Mouse (Mus musculus) adrenal gland, adult 8-10 months (tissue): ENCODE measurements around the gene Ddb2. TPM values are rescaled to one million over a fixed set of nuclear protein-coding genes. Genes with fewer than 3 reads are reported as not detected.
"Not testable (repeated sequence)": the region's sequence is repeated elsewhere in the genome, so short reads cannot be mapped to it uniquely, and the experiment has no call there.

Source experiments
- DNase-seq: peaks from one replicate; pipeline ENCODE4 v3.0.0; 2022
- total RNA-seq, 4 experiments: library from RNA; stranded (reverse); gene quantifications; 2 replicates each; pipeline ENCODE4 v1.2.4; 2022

Gene Ddb2
- total RNA-seq, 4 experiments from 2014 or later, result 8.4 to 22.9 (median 17.1) TPM

DNA sequence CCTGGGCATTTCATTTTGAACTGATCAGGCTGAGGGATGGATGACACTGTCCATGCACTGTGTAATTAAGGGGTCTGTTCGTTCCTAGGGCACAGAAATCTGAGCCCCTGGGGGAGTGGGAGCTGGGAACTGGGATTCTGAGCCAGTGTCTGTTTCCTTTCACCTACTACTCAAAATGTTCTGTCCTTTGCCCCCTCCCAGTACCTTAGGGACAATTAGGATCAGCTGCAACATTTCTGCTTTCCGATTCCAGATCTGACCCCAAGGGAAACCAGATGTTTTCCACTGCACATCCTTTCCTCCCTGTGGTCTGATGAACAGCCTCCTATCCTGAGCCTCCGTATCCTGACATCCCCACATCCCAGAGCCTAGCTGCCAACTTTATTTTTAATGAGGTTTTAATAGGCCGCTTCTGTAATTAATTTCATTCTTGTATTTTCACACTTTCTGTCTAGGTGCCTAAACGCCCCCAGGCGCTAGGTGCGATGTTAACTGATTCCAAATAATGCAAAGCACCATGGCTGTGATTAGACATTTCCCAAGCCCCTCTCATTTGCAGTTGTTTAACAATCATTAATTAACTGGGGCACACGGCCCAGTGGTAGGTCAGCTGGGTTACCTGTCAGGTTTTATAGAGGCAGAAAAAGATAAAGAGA is 18.1 kb upstream of the Ddb2 start:
- DNase-seq, result no peak

DNA sequence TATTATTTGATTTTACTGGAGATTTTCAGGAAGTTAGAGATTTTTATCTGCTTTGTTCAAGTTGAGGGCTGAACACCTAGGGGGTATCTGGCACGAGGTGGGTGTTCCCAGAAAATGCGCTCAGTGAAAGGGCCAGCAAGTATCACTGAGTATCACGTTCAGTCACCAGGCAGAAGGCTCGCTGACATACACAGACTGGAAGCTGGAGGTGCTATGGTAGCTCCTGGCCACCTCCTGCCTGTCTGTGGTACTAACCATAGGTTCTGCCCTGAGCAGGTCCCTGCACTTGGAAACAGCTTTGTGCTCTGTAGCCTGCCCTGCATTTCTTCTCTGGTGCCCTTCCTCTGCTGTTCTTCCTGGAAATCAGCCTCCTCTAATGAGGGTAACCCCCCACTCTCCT is 15.7 kb upstream of the Ddb2 start:
- no peak for DNase-seq

GRCm38 (mm10) chr2:91252001-91252400 is 15.2 kb upstream of the Ddb2 start:
- DNase-seq, result no peak

GRCm38 (mm10) chr2:91248366-91248765 is 11.6 kb upstream of the Ddb2 start:
- DNase-seq, result no peak

- no peak for DNase-seq
Measured at GRCm38 (mm10) chr2:91244557-91245228, 7.9 kb upstream of the Ddb2 start.

DNA sequence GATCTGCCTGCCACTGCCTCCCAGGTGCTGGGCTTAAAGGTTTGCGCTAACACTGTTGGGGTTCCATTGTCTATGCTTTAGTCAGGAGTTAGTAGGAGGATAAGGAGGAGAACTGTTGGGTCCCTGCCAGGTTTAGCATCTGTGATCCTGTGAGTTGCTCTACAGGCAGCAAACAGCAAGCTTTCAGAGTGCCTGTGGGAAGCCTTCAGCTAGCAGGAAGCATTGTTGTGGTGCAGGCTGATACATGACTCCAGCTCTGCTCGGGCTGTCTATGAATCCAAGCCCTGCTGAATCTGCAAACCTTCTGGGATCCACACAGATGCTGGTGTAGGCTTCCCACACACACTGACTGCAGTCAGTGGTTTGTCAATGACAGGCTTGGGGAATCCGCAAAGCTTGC is 6.6 kb upstream of the Ddb2 start:
- DNase-seq, result no peak

DNA sequence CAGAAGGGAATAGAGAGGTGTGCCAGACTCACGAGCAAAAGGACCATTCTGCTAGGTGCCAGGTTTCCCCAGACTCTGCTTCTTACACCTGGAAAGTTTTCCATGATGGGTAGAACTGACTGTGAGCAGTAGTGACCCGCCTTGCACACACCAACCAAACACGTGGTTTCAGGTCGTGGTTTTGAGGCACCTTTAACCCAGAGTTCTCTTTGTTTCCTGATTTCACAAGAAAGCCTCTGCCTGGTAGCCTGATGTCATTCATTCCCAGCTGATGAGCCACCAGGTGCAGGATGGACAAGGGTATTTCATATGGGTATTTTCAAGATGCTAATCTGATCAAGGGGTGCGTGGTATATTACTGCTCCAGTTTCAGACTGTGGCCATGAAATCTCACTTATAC is 5.8 kb upstream of the Ddb2 start:
- no peak for DNase-seq

DNA sequence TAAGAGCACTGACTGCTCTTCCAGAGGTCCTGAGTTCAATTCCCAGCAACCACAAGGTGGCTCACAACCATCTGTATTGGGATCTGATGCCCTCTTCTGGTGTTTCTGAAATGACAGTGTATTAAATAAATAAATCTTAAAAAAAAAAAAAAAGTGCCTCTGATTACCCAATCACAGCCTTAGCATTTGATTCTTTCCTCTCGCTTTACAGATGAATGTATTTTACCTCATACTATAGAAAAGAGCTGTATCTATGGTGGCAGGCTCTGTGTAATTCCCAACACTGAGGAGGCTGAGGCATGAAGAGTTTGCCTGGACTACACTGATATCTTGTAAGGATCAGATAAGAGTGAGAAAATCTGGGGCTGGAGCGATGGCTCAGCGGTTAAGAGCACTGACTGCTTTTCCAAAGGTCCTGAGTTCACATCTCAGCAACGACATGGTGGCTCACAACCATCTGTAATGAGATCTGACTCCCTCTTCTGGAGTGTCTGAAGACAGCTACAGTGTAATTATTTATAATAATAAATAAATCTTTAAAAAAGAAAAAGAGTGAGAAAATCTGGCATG is 814 bp upstream of the Ddb2 start:
- not testable (repeated sequence) for DNase-seq

- no peak for DNase-seq
Measured at GRCm38 (mm10) chr2:91229735-91230134, 7.0 kb downstream of the Ddb2 start.

- DNase-seq, result no peak
Measured at GRCm38 (mm10) chr2:91223614-91224013, 13.2 kb downstream of the Ddb2 start.

GRCm38 (mm10) chr2:91220501-91220900 is 16.3 kb downstream of the Ddb2 start:
- no peak for DNase-seq

GRCm38 (mm10) chr2:91217032-91217431 is 19.8 kb downstream of the Ddb2 start:
- no peak for DNase-seq

GRCm38 (mm10) chr2:91213311-91213710 is 23.5 kb downstream of the Ddb2 start:
- no peak for DNase-seq

- no peak for DNase-seq
Measured at GRCm38 (mm10) chr2:91206254-91206775, 30.5 kb downstream of the Ddb2 start.

DNA sequence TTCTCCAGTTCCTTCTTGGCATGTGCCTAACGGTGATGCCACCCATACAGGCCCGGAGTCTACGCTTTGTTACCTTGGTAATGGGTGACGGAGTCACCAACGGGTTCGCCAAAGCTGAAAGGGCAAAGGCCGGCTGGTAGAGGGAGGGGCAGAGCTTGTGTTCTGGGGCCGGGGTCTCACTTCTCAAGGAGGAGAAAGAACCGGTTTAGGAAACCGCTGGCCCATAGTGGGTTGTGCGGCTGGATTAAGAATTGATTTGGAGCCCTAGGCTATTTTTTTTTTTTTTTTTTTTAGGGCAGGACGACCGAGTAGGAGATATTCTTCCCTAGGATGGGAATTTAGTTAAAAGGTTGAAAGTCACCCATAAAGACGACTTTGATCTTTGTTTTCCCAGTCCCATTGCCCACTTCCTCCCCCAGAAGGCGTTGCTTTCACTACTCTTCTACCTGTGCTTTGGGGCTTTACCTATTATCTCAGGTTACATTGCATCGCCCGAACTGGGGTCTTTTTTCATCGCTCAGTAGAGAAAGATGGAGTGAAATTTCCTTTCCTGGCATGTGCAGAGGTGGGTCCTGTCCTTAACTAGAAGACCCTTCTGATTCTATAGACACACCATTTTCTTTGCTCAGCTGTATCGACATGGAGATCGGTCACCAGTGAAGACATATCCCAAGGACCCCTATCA is 33.7 kb downstream of the Ddb2 start:
- DNase-seq, result no peak

DNA sequence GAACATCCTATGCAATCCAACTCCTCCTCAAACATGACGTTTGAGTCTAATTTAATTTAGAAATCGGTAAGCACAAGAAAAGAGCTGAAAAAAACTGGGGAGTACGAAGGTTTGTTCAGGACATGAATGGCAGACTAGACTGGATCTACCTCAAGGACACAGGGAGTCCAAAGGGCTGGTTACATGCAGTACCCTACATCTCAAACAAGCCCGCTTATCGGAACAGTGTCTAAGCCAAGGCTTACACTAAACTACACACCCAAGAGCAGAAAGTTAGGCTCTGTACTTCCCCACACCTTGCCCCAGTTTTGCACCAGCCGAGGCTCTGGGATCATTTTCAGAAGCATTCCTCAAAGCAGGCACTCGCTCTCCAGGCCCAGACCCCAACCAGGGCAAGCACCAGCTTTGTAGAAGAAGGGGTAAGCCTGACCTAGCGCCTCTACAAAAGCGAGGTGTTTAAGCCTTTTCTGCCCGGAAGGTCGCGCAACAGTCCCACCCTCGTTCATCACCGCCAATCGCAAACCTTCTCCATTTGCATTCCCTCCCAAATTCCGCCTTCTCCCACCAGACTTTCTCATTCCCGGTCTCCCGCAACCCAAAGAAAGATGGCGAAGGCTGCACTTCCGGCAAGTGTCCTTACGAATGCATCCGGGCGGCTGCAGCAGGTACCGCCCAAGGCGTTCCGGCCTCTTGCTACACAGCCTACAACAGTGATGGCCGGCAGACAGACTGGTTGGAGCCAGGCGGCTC is 34.4 kb downstream of the Ddb2 start, which contains the start of the genes Nr1h3 and Acp2:
Nr1h3 (minus strand) TSS at position 613 of the 750 bp plus-strand sequence.
Acp2 (plus strand) TSS at position 664 of the 750 bp plus-strand sequence.
- peak; percentile 94 for DNase-seq

- DNase-seq, result no peak
Measured at GRCm38 (mm10) chr2:91198888-91199287, 37.9 kb downstream of the Ddb2 start.

GRCm38 (mm10) chr2:91196577-91197001 is 40.2 kb downstream of the Ddb2 start:
- DNase-seq, result no peak

DNA sequence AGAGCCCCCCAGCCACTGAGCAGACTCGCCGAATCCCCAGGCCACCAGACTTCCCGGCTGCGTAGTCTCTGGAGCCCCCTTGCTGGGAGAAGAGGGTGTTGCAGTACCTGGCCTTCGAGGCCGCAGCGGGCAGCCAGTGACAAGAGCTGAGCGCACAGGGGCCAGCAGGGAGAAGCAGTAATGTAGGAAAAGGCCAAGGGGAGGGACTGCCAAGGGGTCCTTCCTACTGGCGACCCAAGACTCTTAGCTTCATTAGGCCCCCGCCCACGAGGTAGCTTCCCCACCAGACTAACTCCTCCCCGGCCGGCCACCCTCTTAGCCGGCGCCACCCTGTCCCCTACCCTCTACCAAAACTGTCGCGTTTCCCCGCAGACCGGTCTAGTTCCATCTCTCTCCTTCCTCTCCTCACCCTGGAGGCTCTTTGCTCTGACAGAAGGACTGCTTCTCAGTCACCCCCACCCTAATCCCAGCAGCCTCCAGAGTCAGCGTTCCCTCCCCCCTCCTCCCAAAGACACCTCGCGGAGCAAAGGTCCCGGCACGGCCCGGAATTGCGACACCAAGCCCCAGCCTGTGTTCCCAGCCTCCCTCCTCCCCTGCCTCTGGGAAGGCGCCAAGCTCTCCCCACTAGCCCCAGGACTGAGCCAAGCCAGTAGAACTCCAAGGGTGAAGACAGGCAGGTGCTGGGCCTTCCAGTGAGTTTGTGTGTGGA is 42.0 kb downstream of the Ddb2 start:
- peak; percentile 72 for DNase-seq

- no peak for DNase-seq
Measured at GRCm38 (mm10) chr2:91190501-91190900, 46.3 kb downstream of the Ddb2 start.

GRCm38 (mm10) chr2:91187431-91187830 is 49.4 kb downstream of the Ddb2 start:
- no peak for DNase-seq
